Mouse (Mus musculus) heart, postnatal 4 days (tissue): ENCODE measurements around the gene Nsl1. TPM values are rescaled to one million over a fixed set of nuclear protein-coding genes. Genes with fewer than 3 reads are reported as not detected.
A peak's percentile ranks its signal among the peaks of the same experiment; 100 is the strongest.

ENCODE experiments used
- DNase-seq: peaks from one replicate; pipeline ENCODE4 v3.0.0; 2021
- total RNA-seq, 2 experiments: library from RNA; stranded (reverse); gene quantifications; 2 replicates each; pipeline ENCODE4 v1.2.3; 2021

Gene Nsl1
- total RNA-seq, 2 experiments from 2014 or later = 6.7 to 6.8 TPM

DNA sequence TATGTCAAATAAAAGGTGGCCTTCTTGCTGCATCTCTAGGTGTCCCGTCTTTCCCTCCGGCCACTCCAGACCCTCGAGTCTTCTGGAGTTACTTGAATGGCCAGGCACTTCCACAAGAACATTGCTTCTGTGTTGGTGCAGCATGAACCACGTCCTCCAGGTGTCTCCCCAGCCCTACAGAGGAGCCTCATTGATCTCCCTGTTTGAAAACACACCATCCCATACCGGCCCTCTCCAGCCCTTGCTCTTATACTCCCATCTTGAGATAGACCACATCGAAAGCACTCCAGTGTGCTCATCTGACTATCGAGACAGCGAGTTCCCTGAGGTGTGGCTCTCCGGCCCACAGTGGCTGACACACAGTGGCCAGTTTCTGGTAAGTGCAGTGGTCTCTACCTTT lies 32.2 kb downstream of the Nsl1 start:
- DNase-seq = peak; percentile 37

DNA sequence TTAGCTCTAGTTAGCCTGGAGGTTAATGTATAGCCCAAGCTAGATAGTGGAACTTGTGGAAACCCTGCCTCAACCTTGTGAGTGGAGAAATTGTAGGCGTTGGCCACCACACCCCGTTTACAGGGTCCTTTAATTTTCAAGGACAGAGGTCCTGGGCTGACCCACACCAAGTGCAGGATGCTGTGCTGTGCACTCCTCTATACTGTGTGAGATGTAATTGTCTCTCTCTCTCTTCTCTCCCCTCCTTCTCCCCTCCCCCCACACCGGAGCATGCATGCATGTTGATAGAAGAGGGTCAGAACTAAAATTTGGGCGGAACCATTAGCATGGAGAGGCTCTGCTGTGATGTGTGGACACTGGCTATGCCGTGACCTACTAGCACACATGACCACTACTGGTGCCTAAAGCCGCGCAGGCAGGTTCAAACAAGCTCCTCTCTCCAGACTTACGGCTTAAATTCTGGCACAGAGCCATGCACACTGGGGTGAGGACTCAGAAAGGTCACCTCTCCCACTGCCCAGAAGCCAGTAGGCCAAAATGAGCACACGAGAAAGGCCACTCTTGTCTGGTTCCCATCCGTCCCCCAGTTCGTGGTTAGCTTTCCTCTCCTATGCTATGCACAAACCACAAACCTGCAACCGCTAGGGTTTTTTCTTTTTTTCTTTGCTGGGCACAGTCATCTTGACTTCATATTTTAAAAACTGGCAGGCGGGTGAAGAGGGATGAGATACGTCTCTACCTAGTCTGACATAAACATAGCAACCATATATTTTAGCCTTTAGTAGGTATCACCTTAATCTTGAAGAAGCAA lies 34.3 kb downstream of the Nsl1 start:
- DNase-seq = peak; percentile 25

DNA sequence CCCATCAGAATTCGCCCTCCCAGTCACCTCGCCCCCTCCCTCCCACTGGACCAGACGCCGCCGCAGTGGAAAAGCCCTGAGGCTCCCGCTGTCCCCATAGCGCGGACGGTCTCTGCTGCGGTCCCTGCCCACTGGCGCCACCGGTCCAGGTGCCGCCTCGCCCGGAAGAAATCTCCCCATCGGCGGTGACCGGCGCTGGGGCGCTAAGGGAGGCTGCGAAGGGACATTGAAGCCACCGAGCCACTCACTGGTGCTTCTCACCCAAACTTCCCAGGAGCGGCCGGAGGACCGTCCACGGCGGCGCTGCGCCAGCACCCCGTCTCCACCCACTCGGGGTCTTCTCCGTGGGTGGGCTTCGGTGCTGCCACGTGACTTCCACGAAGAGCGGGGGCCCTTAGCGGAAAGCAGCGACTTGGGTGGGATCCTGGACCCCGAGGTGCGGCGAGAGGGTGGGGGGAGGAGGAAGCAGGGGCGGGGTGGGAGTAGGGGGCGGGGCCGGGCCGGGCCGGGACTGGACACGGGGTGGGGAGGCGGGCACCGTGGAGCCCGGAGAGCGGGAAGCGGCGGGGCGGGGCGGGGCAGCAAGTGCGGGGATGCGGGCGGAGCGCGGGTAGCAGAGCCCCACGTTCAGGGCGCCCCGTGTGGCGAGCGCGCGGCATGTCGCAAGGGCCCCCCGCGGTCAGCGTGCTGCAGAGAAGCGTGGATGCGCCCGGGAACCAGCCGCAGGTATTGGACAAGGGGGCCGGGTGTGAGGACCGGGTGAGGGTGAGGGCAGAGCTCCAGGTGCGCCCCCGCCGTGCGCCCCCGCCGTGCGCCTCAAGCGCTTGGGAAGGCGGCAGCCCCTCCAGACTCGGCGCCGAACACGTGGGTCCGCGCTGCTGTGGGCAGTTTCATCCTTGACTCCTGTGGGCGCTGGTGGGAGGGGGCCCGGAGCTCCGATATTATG lies 35.3 kb downstream of the Nsl1 start, which contains the start of gene Batf3:
TSS of gene Batf3 (plus strand) at position 46 of the 946 bp plus-strand sequence.
- DNase-seq = peak; percentile 60

DNA sequence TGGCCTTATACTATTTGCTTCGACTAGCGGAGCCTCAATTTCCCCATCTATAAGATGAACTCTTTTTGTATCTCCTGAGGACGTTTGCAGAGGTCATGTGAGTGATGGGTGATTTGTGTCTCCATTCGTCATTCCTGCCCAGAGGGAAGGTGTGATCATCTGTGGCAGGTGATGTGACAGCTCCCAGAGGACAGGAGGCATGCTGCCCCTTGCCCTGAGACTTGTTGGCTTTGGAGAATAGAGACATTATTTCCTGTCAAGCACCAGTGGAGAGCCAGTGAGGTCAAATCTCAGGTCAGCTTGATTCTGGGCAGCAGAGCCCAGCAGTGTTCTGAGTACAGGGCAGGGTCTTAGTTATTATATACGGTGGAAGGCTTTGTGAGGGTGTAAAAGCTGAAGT lies 36.3 kb downstream of the Nsl1 start:
- no peak for DNase-seq

DNA sequence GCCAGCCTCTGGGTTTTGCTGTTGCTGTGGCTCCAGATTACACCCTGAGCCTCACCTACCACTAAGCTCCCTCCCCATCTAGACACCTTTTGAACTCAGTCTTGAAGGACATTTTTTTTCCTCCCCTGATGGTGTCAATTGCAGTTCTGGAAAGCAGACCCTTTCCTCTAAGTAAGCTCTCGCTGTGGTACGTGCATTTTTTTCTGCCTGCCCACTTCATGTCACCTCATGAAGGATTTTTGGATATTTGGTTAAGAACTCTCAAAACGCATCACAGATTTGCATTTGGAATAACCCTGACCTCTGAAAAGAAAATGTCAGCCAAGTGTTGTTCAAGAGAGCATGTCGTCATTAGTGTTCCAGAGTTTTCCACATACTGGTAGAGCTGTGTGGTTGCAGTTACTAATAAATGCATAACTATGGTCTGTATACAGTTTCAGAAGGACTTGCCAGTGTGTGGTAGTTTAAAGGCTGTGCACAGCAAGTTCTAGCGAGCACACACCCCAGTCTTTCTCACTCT lies 37.0 kb downstream of the Nsl1 start:
- no peak for DNase-seq

DNA sequence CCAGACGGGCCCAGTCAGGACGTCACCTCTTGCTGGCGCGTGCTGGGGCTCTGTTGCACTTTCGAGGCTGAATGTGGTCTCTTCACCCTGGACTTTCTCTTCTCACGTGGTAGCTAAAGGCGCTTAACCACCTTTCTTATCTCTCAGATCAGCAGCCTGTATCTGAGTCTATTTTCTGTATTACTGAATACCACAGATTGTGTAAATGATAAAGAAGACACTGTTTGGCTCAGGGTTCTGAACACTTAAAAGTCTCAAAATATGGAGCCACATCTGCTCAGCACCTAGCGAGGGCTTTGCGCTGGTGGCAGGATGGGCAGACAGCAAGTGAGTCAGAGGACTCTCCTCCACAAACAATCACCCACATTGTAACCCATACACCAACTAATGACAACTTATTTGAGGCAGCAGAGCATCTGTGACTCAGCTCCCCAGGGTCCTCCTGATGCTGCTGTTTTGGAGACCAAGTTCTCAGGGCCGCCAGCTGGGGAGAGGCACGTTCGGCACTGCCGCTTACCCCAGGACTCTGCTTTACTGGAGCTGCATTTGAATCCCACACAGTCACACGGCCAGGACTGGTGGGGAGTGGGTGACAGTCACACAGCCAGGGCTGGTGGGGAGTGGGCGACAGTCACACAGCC lies 40.0 kb downstream of the Nsl1 start:
- DNase-seq = no peak

DNA sequence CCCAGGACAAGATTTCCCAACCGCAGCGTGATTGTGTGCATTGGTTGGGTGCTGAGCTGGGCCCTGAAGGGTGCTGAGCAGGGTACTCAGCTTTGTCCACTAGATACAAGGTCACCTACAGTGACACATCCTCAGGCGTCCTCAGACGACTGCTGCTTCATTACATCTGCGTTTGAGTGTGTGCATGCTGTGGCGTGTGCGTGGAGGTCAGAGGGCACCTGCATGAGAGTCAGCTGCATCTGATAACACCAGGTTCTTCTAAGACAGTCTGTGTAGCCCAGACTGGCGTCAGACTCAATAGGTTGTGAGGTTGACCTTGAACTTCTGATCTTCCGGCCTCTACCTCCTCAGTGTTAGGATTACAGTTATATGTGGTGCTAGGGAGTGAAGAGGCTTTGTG lies 42.4 kb downstream of the Nsl1 start:
- DNase-seq = no peak

DNA sequence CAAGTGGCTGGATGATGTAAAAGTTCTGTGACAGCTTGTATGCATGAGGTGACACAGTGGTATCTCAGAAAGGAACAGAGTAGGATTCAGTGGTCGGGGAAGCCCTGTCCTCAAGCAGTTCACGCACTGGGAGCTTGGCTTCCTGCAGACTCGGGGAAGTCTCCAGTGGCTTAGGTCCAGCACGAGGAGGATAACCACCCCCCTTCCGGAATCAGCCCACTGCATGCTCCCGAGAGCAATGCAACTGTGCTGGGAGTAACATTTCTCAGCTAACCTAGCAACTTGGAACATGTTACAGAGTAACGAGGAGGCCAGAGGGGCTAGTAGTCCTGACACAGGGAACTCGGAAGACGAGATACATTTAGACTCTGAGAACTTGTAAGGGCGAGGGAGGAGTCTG lies 44.5 kb downstream of the Nsl1 start:
- no peak for DNase-seq

DNA sequence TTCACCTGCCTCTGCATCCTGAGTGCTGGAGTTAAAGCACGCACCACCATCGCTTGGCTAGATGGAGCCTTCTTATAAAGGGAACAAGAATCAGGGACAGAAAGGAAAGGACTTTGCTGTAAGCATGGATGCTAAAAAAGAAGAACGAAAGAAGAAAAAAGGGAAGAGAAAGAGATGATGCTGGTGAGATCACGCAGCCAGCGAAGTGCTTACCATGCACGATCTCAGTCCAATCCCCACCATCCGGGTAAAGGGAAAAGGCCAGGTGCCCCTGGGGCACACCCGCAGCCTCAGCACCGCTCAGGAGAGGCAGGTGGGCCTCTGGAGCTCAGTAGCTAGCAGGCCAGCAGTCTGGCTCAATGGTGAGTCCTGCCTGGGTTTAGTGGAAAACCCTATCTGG lies 47.1 kb downstream of the Nsl1 start:
- no peak for DNase-seq

DNA sequence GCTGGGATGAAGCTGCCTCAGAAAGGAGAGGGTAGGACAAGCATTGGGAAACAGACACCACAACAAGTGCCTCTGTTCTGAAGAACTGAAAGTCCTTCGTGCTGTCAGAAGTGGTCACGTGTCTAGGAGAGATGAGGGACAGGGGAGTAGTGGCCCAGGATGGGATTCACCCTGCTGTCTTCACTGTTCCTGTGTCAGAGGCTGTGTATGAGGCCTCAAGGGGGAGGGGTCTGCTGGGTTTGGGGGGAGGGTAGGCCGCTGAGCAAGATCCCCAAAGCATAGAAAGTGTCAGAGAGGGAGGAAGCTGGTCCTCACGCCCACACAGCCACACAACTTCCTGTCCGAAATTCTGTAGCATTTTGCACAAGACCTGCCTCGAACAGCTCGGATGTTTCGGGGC lies 48.3 kb downstream of the Nsl1 start:
- DNase-seq = peak; percentile 22

DNA sequence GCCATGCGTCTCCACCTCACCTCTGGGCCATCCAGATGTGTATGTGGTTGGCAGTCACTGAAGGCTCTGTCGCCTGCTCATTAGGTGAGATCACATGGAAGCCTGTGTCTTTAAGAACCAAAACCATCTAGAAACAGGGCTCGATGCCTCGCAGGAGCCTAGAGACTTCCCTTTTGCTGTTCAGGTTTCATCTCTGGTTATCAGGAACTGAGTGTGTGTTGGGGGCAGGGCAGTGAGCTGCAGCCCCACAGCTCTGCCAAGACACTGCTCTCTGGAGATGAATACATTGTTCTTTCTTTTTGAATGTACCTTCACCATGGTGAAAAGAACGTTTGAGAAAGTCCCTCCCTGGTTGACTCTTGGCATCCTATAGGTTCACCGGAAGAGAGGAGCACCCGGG lies 52.1 kb downstream of the Nsl1 start:
- DNase-seq = no peak

DNA sequence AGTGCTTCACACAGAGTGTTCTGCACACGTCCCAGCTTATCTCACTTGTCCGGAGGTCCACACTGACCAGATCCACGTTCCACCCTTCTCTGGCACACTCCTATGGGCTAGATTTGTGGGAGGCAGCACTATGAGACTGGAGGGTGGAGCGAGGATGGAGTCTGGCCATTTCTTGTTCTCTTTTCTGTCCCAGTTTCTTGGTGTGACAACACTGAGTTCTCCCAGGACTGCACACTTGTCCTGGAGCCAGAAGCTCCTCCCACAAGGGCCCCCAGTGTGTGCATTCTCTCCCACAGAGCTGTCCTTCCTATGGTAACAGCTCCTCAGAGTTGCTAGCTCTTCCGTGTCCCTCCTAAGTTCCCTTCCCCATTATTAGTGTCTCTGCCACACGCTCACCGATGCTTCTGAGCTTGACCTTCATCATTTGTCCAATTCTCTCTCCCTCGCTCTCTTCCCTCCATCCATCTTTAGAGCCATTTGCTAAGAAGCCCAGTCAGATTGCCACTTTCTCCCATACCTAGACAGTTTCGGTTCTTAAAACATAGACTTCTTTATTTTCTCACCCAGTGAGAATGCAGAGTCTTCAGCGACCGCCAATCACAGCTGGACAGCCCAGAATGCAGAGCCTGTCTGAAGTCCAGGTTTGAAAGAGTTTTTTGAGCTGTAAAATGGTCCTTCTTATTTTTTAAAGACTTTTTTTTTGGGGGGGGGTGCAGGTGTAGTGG lies 52.9 kb downstream of the Nsl1 start:
- no peak for DNase-seq

DNA sequence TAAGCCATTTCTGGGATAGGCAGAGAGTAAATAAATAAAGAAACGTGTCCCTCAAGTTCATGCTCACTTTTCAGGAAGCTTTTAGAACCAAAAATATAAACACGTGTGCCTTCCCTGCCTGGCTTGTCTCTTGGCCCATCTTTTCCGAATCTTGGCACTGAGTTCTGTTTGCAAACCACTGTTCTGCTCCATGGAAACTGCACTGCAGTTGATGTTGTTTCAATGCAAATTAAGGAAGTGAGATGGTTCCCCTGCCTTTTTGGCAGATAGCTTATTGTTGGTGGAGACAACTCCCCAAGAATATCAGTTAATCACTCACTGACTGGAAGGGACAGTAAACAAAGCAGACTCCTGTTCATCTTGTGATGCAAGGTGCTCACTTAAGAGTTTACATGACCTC lies 59.9 kb downstream of the Nsl1 start:
- DNase-seq = no peak

DNA sequence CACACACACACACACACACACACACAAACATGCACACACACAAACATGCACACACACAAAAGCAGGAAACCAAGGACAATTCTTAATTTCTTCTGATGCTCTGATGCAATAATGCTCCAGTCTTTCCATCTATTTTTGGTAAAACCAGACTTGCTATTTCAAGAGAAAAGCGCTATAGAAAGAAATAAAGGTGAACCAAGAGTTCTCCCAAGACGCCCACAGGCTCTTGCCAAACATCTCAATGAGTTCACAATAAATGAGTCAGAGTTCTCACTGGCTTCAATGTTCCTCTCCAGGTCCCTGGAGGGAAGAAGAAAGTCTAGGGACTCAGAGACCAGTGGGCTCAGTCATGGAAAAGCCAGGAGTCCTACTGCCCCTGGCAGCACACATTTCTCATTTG lies 60.9 kb downstream of the Nsl1 start:
- DNase-seq = no peak

DNA sequence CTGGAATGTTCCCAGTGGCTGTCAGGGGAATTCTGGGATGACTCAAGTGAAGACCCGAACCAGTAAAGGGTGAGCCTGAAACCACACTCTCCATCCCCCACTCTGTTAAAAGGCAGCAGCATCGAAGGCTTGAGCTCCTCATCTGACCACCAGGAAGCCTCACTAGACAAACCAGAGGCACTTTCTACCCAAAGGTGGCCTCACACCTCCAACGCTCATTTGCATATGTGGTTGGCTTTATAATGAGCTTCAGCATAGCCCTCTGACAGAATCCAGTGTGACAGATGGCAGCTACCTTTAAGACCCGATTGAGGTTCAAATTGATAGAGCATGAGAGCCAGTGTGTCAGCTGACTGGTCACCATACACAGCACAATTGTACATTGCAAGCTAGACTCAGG lies 61.5 kb downstream of the Nsl1 start:
- DNase-seq = no peak

DNA sequence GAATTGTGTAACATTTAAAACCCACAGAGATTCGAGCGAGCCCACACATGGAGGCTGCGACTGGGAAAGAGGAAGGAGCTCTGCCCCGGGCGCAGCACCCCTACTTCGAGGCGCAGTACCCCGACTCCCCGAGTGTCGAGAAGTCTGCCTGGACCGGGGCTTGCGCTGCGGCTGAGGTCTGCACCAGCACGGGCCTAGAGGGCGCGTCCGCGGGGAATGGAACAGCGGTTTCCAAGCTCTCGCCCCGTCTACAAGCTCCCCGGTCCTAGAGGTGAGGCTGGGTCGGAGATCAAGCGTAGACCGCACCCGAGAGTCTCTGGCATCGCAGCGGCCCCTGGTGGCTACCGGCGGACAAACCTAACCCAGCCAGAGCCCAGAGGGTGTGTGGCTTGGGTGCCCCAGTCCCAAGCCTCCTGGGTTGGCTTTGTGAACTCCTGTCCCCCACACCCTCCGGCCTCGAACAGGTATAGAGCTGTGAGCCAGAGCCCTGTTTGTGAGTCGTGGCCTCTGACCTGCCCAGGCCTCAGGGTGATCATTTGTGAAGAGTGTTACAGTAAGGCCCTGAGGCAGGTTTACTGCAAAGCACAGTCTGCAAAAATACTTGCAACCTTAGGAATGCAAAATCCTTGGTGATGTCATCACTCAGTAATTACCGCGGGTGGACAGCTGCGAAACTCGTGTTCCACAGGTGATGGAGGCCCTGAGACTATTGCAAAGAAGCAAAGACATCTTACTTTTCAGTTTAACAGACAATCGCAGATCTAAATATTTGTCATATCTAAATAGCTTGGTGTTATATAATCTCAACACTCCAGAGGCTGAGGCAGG lies 63.2 kb downstream of the Nsl1 start:
- peak; percentile 80 for DNase-seq

DNA sequence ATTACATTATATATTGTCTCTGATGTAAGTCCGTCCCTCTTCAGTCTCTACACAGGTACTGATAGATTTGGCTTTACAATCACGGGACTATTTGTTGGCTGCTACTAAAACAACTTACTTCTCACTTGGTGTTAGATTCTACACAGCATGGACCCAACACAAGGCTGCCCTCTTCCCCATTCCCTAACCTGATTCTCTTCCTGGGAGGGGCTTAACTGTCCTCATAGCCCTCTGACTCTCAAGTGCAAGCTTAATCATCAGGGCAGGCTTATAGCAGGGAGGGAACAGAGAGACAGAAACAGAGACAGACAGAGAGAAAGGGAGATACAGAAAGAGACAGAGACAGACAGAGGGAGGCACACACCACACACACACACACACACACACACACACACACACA lies 68.9 kb downstream of the Nsl1 start:
- DNase-seq = no peak

DNA sequence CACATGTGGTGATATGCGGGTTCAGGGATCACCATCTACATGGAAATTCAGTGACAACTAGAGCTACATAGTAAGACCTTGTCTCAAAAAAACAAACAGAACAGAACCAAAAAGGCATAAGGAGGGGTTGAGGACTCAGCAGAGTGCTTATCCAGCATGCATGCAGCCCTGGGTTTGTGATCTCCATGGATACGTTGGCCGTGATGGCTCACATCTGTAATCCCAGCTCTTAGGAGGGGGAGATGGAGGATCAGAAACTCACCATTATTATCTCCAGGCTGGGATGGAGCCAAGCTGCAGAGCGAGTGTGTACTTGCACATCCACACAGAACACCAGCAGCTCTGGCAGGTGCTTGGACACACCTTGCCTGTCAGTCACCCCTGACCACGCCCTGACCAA lies 69.4 kb downstream of the Nsl1 start:
- no peak for DNase-seq

DNA sequence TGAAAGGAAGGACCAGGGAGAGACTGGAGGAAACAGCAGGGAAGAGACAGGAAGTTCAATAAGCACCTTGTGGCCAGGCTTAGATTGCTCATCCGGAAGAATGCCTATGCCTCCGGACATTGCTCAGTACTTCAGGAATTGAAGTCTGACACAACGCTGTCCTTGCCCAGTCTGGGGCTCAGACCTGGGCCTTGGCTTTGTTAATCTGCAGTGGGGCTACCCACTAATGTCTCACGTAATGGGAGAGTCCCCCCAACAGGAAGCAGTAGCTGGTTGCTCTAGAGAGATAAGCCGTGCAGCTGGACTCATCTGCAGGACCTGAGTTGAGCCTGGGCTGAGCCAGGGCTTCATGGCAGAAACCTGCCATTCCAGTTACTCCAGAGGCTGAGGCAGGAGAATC lies 70.1 kb downstream of the Nsl1 start:
- DNase-seq = no peak

DNA sequence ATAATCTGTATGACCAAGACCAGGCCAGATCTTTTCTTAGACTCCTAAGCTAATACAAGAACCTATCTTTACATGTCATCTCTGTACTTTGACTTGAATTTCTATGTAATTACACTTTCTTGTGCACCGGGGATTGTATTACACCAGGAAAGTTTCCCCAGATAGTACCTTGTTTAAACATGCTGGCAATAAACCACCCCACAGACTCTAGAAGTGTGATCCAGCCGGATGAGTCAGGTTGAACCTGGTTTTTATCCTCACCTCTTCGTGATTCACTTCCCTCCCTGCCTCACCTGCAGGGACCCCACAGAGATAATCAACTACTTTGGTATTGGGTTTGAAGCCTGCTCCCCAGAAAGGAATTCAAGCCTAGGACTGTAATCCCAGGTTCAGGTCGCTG lies 72.6 kb downstream of the Nsl1 start:
- DNase-seq = no peak
